Mouse (Mus musculus) testis, postnatal 14 days (tissue): ENCODE results near the gene Polm.
A peak's percentile ranks its signal among the peaks of the same experiment; 100 is the strongest.
"Not testable (repeated sequence)": the region's sequence is repeated elsewhere in the genome, so short reads cannot be mapped to it uniquely, and the experiment has no call there.

Experiments used
- DNase-seq: peaks from one replicate; pipeline ENCODE4 v3.0.0; 2021; ENCODE audit warnings: low spot score

Gene Polm

GRCm38 (mm10) chr11:5855481-5855880 lies 17.7 kb upstream of the Polm start:
- no peak for DNase-seq

GRCm38 (mm10) chr11:5852314-5852713 lies 14.5 kb upstream of the Polm start:
- DNase-seq = no peak

GRCm38 (mm10) chr11:5851021-5851736 lies 13.4 kb upstream of the Polm start:
- DNase-seq = peak; percentile 35

GRCm38 (mm10) chr11:5850452-5850851 lies 12.6 kb upstream of the Polm start:
- no peak for DNase-seq

GRCm38 (mm10) chr11:5849316-5849715 lies 11.5 kb upstream of the Polm start:
- no peak for DNase-seq

- DNase-seq = no peak
These were observed 10.9 kb upstream of the Polm start for GRCm38 (mm10) chr11:5848741-5849140.

GRCm38 (mm10) chr11:5846639-5847345 lies 9.0 kb upstream of the Polm start:
- DNase-seq = peak; percentile 63

- no peak for DNase-seq
These were observed 5.3 kb upstream of the Polm start for GRCm38 (mm10) chr11:5843131-5843530.

GRCm38 (mm10) chr11:5841751-5842150 lies 3.9 kb upstream of the Polm start:
- no peak for DNase-seq

GRCm38 (mm10) chr11:5840346-5840745 lies 2.5 kb upstream of the Polm start:
- peak; percentile 81 for DNase-seq

GRCm38 (mm10) chr11:5836126-5836525 lies 1.7 kb downstream of the Polm start:
- no peak for DNase-seq

- no peak for DNase-seq
These were observed 2.8 kb downstream of the Polm start for GRCm38 (mm10) chr11:5835057-5835456.

- DNase-seq = no peak
These were observed 3.3 kb downstream of the Polm start for GRCm38 (mm10) chr11:5834506-5834905.

GRCm38 (mm10) chr11:5829327-5829726 lies 8.5 kb downstream of the Polm start:
- no peak for DNase-seq

- no peak for DNase-seq
These were observed 9.2 kb downstream of the Polm start for GRCm38 (mm10) chr11:5828509-5829191.

GRCm38 (mm10) chr11:5827931-5828330 lies 9.9 kb downstream of the Polm start:
- DNase-seq = no peak

- no peak for DNase-seq
These were observed 12.4 kb downstream of the Polm start for GRCm38 (mm10) chr11:5825432-5825831.

GRCm38 (mm10) chr11:5819223-5819622 lies 18.6 kb downstream of the Polm start:
- DNase-seq = no peak

- no peak for DNase-seq
These were observed 24.4 kb downstream of the Polm start for GRCm38 (mm10) chr11:5813381-5813780.

GRCm38 (mm10) chr11:5809487-5809886 lies 28.3 kb downstream of the Polm start:
- not testable (repeated sequence) for DNase-seq

GRCm38 (mm10) chr11:5807956-5808355 lies 29.9 kb downstream of the Polm start:
- no peak for DNase-seq

- no peak for DNase-seq
These were observed 32.1 kb downstream of the Polm start for GRCm38 (mm10) chr11:5805711-5806110.

- DNase-seq = no peak
These were observed 33.6 kb downstream of the Polm start for GRCm38 (mm10) chr11:5804174-5804573.
